Mouse (Mus musculus) left cerebral cortex, postnatal 14 days (tissue): ENCODE results near the gene S100a3. TPM values are rescaled to one million over a fixed set of nuclear protein-coding genes. Genes with fewer than 3 reads are reported as not detected.

Experiments used
- DNase-seq, 2 experiments: peaks; one replicate each; pipeline ENCODE4 v3.0.0; 2021 to 2022; ENCODE audit warnings: low spot score in 2 of 2, mixed read lengths in 1 of 2
- intact Hi-C: fragments of 180-260 bp; cut with DNase I; formaldehyde crosslinking; loops from one replicate; pipeline ENCODE4 v1.15.1; 2025
- total RNA-seq, 2 experiments: library from RNA; stranded (reverse); gene quantifications; 2 replicates each; pipeline ENCODE4 v1.2.3; 2021

S100a3 gene
- total RNA-seq, 2 experiments from 2014 or later = 1.1 to 3.5 TPM

GRCm38 (mm10) chr3:90649832-90650231 lies 89.5 kb downstream of the S100a3 start:
- intact Hi-C loops = loop anchor here (5.0 kb wide), 1 partner anchor 143 kb away; the partner anchor contains the start of gene Chtop
- peak in 1 of 2 experiments; percentile 30 for DNase-seq

Other genes starting within 250 kb of the S100a3 start
- gene Slc27a3, start 170.6 kb upstream of the S100a3 start, total RNA-seq = 1 to 10 TPM; 5.1 to 6.2 TPM
- 10 to 100 TPM; 61.4 to 65.3 TPM for gene Ints3, start 127.0 kb upstream of the S100a3 start, total RNA-seq
- gene Npr1, start 94.7 kb upstream of the S100a3 start, total RNA-seq = 1 to 10 TPM; 3.4 TPM
- gene Ilf2, start 84.5 kb upstream of the S100a3 start, total RNA-seq = 10 to 100 TPM; 88.9 to 91.5 TPM
- gene Snapin, start 69.5 kb upstream of the S100a3 start, total RNA-seq = 10 to 100 TPM; 44.6 to 50.7 TPM
- gene Chtop, start 51.1 kb upstream of the S100a3 start, total RNA-seq = 100 to 1,000 TPM; 180 to 184 TPM
- 10 to 100 TPM; 83.1 to 85.0 TPM for gene S100a1, start 46.2 kb upstream of the S100a3 start, total RNA-seq
- 10 to 100 TPM; 20.4 to 22.3 TPM for gene S100a13, start 46.1 kb upstream of the S100a3 start, total RNA-seq
- gene S100a14, start 33.7 kb upstream of the S100a3 start, total RNA-seq = under 1 TPM; 0.57 TPM
- 10 to 100 TPM; 77.0 to 96.7 TPM for gene S100a16, start 23.3 kb upstream of the S100a3 start, total RNA-seq
- not detected for gene S100a2, start 29.7 kb downstream of the S100a3 start, total RNA-seq
- gene Gm42674, start 41.3 kb downstream of the S100a3 start, total RNA-seq = not detected
- gene S100a4, start 43.2 kb downstream of the S100a3 start, total RNA-seq = 1 to 10 TPM; 6.8 to 7.0 TPM
- not detected for gene S100a5, start 47.9 kb downstream of the S100a3 start, total RNA-seq
- 10 to 100 TPM; 30.8 to 35.1 TPM for gene S100a6, start 52.3 kb downstream of the S100a3 start, total RNA-seq
- 1 to 10 TPM; 1.0 to 1.5 TPM for gene S100a7a, start 93.4 kb downstream of the S100a3 start, total RNA-seq
- not detected for gene S100a8, start 108.4 kb downstream of the S100a3 start, total RNA-seq
- gene S100a9, start 135.1 kb downstream of the S100a3 start, total RNA-seq = 1 to 10 TPM in 1 of 2 experiments, not detected in 1; 2.5 TPM
- gene Pglyrp4, start 166.3 kb downstream of the S100a3 start, total RNA-seq = not detected
- not detected for gene Gm5849, start 217.3 kb downstream of the S100a3 start, total RNA-seq